Mouse (Mus musculus) bone marrow, adult 2 months (tissue): ENCODE data around the gene Lca5. TPM values are rescaled to one million over a fixed set of nuclear protein-coding genes. Genes with fewer than 3 reads are reported as not detected.

ENCODE experiments used
- H3K27ac ChIP-seq: fragments of 200-500 bp; 2 replicates; pipeline ENCODE4 v1.5.1; 2012; ENCODE audit warnings: low read depth, mild to moderate bottlenecking, control low read depth, inconsistent platforms, low read length; ENCODE audit not compliant: control insufficient read depth, poor library complexity, insufficient read depth
- H3K4me1 ChIP-seq: fragments of 200-500 bp; 2 replicates; pipeline ENCODE4 v1.6.1; 2011; ENCODE audit warnings: low read length; ENCODE audit not compliant: control insufficient read depth, insufficient read depth
- H3K4me3 ChIP-seq: fragments of 200-500 bp; replicated peaks from 2 replicates; pipeline ENCODE3; 2011; ENCODE audit warnings: mild to moderate bottlenecking, low read depth, low read length, control low read depth; ENCODE audit not compliant: control insufficient read depth
- CTCF ChIP-seq: fragments of 200-500 bp; IDR thresholded peaks from 2 replicates; pipeline ENCODE4 v1.5.1; 2011; ENCODE audit warnings: low read length, control low read depth; ENCODE audit not compliant: control insufficient read depth, insufficient read depth
- POLR2A ChIP-seq: fragments of 200-500 bp; IDR thresholded peaks from 2 replicates; pipeline ENCODE4 v1.6.1; 2011; ENCODE audit warnings: low read depth, mild to moderate bottlenecking, control low read depth, low read length, borderline replicate concordance; ENCODE audit not compliant: control insufficient read depth
- WGBS: fragments of 180-500 bp; shearing (Covaris S2); methylation state at CpG from one replicate; pipeline ENCODE4 v1.1.7; 2018; 5-methylcytosine and 5-hydroxymethylcytosine counted together
- polyA plus RNA-seq: library from polyadenylated mRNA; stranded (reverse); fragments of >200 nt; gene quantifications from 2 replicates; pipeline ENCODE4 v1.2.4, GENCODE M21; 2011; ENCODE audit warnings: low replicate concordance; ENCODE audit not compliant: missing spikeins, insufficient read depth, insufficient read length

Lca5 gene
- polyA plus RNA-seq, 1 experiment = 2.4 TPM

GRCm38 (mm10) chr9:83447771-83448170 is 6.8 kb upstream of the Lca5 start:
- under 1% methylated on average over 22 of the region's 22 CpGs for WGBS
- Histone ChIP-seq H3K4me3 (peak overlapping the region; percentile 75), H3K4me1 (no peaks in the 10 kb centered on the region), H3K27ac (peak overlapping the region; percentile 12; the same call in 1 of the 2 replicates)
- peak; percentile 46; the same call in 1 of the 2 replicates for TF ChIP-seq POLR2A
- no peak for TF ChIP-seq CTCF

GRCm38 (mm10) chr9:83447176-83447575 is 6.2 kb upstream of the Lca5 start:
- WGBS = 8% methylated on average over 9 of the region's 9 CpGs
- Histone ChIP-seq H3K27ac (no peak overlapping the region), H3K4me3 (no peak overlapping the region), H3K4me1 (no peaks in the 10 kb centered on the region)
- no peak for TF ChIP-seq CTCF
- TF ChIP-seq POLR2A = no peak

GRCm38 (mm10) chr9:83437621-83438020 is 3.3 kb downstream of the Lca5 start:
- H3K4me3 ChIP-seq = no peak overlapping the region
- no peak overlapping the region for H3K27ac ChIP-seq
- no peak for TF ChIP-seq CTCF
- no peak for TF ChIP-seq POLR2A
- WGBS = 23% methylated on average over 5 of the region's 5 CpGs
- H3K4me1 ChIP-seq = no peaks in the 10 kb centered on the region

GRCm38 (mm10) chr9:83434489-83434888 is 6.4 kb downstream of the Lca5 start:
- H3K4me1 ChIP-seq = no peaks in the 10 kb centered on the region
- H3K4me3 ChIP-seq = no peak overlapping the region
- no peak for TF ChIP-seq CTCF
- TF ChIP-seq POLR2A = no peak
- no peak overlapping the region for H3K27ac ChIP-seq
- WGBS = 80% methylated on average over 4 of the region's 4 CpGs

GRCm38 (mm10) chr9:83433661-83434060 is 7.3 kb downstream of the Lca5 start:
- Histone ChIP-seq H3K4me1 (no peaks in the 10 kb centered on the region), H3K4me3 (no peak overlapping the region), H3K27ac (no peak overlapping the region)
- 56% methylated on average over 7 of the region's 7 CpGs for WGBS
- TF ChIP-seq CTCF = peak; percentile 76
- TF ChIP-seq POLR2A = no peak

GRCm38 (mm10) chr9:83427926-83428325 is 13.0 kb downstream of the Lca5 start:
- WGBS = 84% methylated on average over 4 of the region's 4 CpGs
- H3K27ac ChIP-seq = no peak overlapping the region
- TF ChIP-seq CTCF (no peak), POLR2A (no peak)

GRCm38 (mm10) chr9:83418965-83419364 is 22.0 kb downstream of the Lca5 start:
- TF ChIP-seq CTCF = no peak
- no peak for TF ChIP-seq POLR2A
- 85% methylated on average over 5 of the region's 5 CpGs for WGBS
- Histone ChIP-seq H3K4me3 (no peak overlapping the region), H3K27ac (no peak overlapping the region), H3K4me1 (no peaks in the 10 kb centered on the region)

More at GRCm38 (mm10) chr9:83427926-83428325, 13.0 kb downstream of the Lca5 start:
- Histone ChIP-seq H3K4me1 (no peaks in the 10 kb centered on the region), H3K4me3 (no peak overlapping the region)

GRCm38 (mm10) chr9:83413046-83413445 is 27.9 kb downstream of the Lca5 start:
- Histone ChIP-seq H3K4me3 (no peak overlapping the region), H3K27ac (no peak overlapping the region), H3K4me1 (no peaks in the 10 kb centered on the region)
- WGBS = 79% methylated on average over 10 of the region's 10 CpGs
- no peak for TF ChIP-seq CTCF
- TF ChIP-seq POLR2A = no peak

GRCm38 (mm10) chr9:83405150-83405549 is 35.8 kb downstream of the Lca5 start:
- TF ChIP-seq CTCF (no peak), POLR2A (no peak)
- no peak overlapping the region for H3K4me3 ChIP-seq
- H3K27ac ChIP-seq = no peak overlapping the region
- no peaks in the 10 kb centered on the region for H3K4me1 ChIP-seq
- WGBS = 82% methylated on average over 7 of the region's 7 CpGs
